Comparison of ENCODE assay signal across 9 mouse cellular contexts in genomic region chr16:37947160-37947559, GRCm38 (mm10). TPM values are rescaled to one million over a fixed set of nuclear protein-coding genes. Genes with fewer than 3 reads are reported as not detected.
DNase-seq lines count a peak whose midpoint lies in the region; ATAC-seq and TF ChIP-seq lines count a peak whose summit lies in the region.
"Had no signal": no experiment of that assay in that cellular context is flagged by ENCODE, and none has a peak within 500 bp of the region (broad histone marks: within the 10 kb centered on the region; RNA-seq: fewer than 3 reads in every experiment).

No protein-coding gene starts in this region.

- WGBS in heart, adult 2 months = 20% methylated on average over 5 of the region's 5 CpGs
- 43% methylated on average over 5 of the region's 5 CpGs for WGBS in kidney, embryonic 15.5 days

- no peak overlapping the region for H3K9ac ChIP-seq in heart, adult 2 months (ENCODE audit: low read depth, low read length)
- H3K9ac ChIP-seq in kidney, embryonic 15.5 days = no peak overlapping the region
- H3K9ac ChIP-seq: heart, embryonic 13.5 days had no signal

- no peak for TF ChIP-seq POLR2A in heart, adult 2 months (IDR thresholded peaks at IDR 0.05; ENCODE audit: insufficient read depth, low read depth, low read length)

- TF ChIP-seq EP300 in heart, adult 2 months (IDR thresholded peaks at IDR 0.05; ENCODE audit: insufficient read depth, low read depth, low read length) = peak; percentile 76

- in situ Hi-C loops in Patski (cut with MboI; ENCODE audit: low pct_unique_long_range_greater_than_20kb) = loop anchor here (25.0 kb wide), 1 partner anchor 660 kb away; no protein-coding TSS in a partner anchor

- TF ChIP-seq CTCF in Patski (IDR thresholded peaks at IDR 0.05) = peak; percentile 90
- TF ChIP-seq CTCF in heart, adult 2 months (IDR thresholded peaks at IDR 0.05) = peak; percentile 92

- POLR2A ChIA-PET in Patski (lab: Charles Lee) = no interaction called here

- H3K27ac ChIP-seq in heart, adult 2 months = no peak overlapping the region
- H3K27ac ChIP-seq in kidney, embryonic 15.5 days = no peak overlapping the region
- H3K27ac ChIP-seq: heart, embryonic 13.5 days had no signal

- ATAC-seq in CD4-positive, CD25-positive, alpha-beta regulatory T cell, adult 4 months = peak; percentile 62
- ATAC-seq in Patski = peak; percentile 39
- ATAC-seq in kidney, embryonic 15.5 days (replicated peaks; ENCODE audit: low FRiP score) = peak; percentile 76; the same call in 1 of the 2 replicates
- no peak for ATAC-seq in activated CD4-positive, CD25-positive, alpha-beta regulatory T cell, adult 4 months

- no peaks in the 10 kb centered on the region for H3K9me3 ChIP-seq in kidney, embryonic 15.5 days (replicated peaks)
- H3K9me3 ChIP-seq: heart, embryonic 13.5 days had no signal

- CTCF ChIA-PET in Patski (lab: Charles Lee) = interaction anchor here (1.2 to 2.1 kb wide), 5 partner anchors 9 to 259 kb away, joined by 3 to 6 read pairs (median 4); no protein-coding TSS in a partner anchor

- no peaks in the 10 kb centered on the region for H3K79me2 ChIP-seq in heart, adult 2 months (replicated peaks; ENCODE audit: control insufficient read depth, insufficient read depth, low read length)

- H3K4me1 ChIP-seq in heart, adult 2 months (ENCODE audit: control insufficient read depth, insufficient read depth, low read length) = no peaks in the 10 kb centered on the region
- H3K4me1 ChIP-seq in kidney, embryonic 15.5 days = 0 out of 2 replicates have a peak, but pooled peaks cover 3% of the 10 kb centered on the region

- no peak overlapping the region for H3K4me3 ChIP-seq in heart, adult 2 months
- H3K4me3 ChIP-seq in kidney, embryonic 15.5 days (replicated peaks) = no peak overlapping the region
- H3K4me3 ChIP-seq: heart, embryonic 13.5 days had no signal

- no peak for DNase-seq in Patski (ENCODE audit: low read depth, low spot score)
- peak; percentile 78 to 85 for DNase-seq in cerebellum, postnatal 14 days
- DNase-seq in heart, adult 2 months = peak; percentile 59 to 70
- DNase-seq in lung, postnatal 25 days (ENCODE audit: low spot score) = peak; percentile 78
- DNase-seq in right cerebral cortex, adult 2 months (ENCODE audit: low spot score in 2 of 2) = peak; percentile 29 to 56

- intact Hi-C loops in heart, adult 2 months (cut with DNase I) = loop anchor here (1.0 to 5.0 kb wide), 4 partner anchors 80 to 655 kb away; partner anchors contain the start of gene Lrrc58

- H3K36me3 ChIP-seq in heart, adult 2 months (ENCODE audit: control insufficient read depth, insufficient read depth, low read length) = no peaks in the 10 kb centered on the region
- H3K36me3 ChIP-seq in kidney, embryonic 15.5 days = no peaks in the 10 kb centered on the region
- H3K36me3 ChIP-seq: heart, embryonic 13.5 days had no signal

- H3K27me3 ChIP-seq in Patski = no peaks in the 10 kb centered on the region
- H3K27me3 ChIP-seq in heart, adult 2 months (ENCODE audit: control insufficient read depth, insufficient read depth, low read length) = no peaks in the 10 kb centered on the region
- H3K27me3 ChIP-seq in kidney, embryonic 15.5 days = no peaks in the 10 kb centered on the region
- H3K27me3 ChIP-seq: heart, embryonic 13.5 days had no signal

- no peak overlapping the region for H3K4me2 ChIP-seq in kidney, embryonic 15.5 days
- H3K4me2 ChIP-seq: heart, embryonic 13.5 days had no signal

RNA-seq across cellular contexts. Expression of gene Gpr156, which starts 30.9 kb away (rescaled TPM):
- not detected for polyA plus RNA-seq in CD4-positive, CD25-positive, alpha-beta regulatory T cell, adult 4 months (2017; shearing (Covaris generic))
- polyA plus RNA-seq in Patski (2021) = 0.04 TPM
- total RNA-seq in heart, adult 2 months (2021) = under 1 TPM in 1 of 2 experiments, not detected in 1; 0.07 TPM
- polyA plus RNA-seq in heart, adult 2 months (2012; rRNA removed) = 0.02 and 0.09 TPM in 2 replicates
- polyA plus RNA-seq in kidney, embryonic 15.5 days (2015; fragmentation: Nextera tagmentation; extraction: Ambion mirVana) = 0.86 and 1.2 TPM in 2 replicates
- not detected for polyA plus RNA-seq in activated CD4-positive, CD25-positive, alpha-beta regulatory T cell, adult 4 months (2017; shearing (Covaris generic))
